Mouse (Mus musculus) lung, embryonic 15.5 days (tissue): Measurements from ENCODE around the gene Brk1. TPM values are rescaled to one million over a fixed set of nuclear protein-coding genes. Genes with fewer than 3 reads are reported as not detected.

Source experiments
- ATAC-seq: fragments of 200-750 bp; cut with Nextera tagmentation; 2 replicates; pipeline ENCODE4 v1.8.0; 2017; ENCODE audit warnings: moderate number of reproducible peaks, borderline replicate concordance; ENCODE audit not compliant: low FRiP score, low TSS enrichment; ENCODE audit errors: extremely low read depth
- H3K27ac ChIP-seq: fragments of 300-500 bp; sonication (generic); 2 replicates; pipeline ENCODE4 v1.5.1; 2015; ENCODE audit warnings: moderate library complexity, mild to moderate bottlenecking, inconsistent platforms
- H3K27me3 ChIP-seq: fragments of 300-500 bp; sonication (generic); 2 replicates; pipeline ENCODE4 v1.6.1; 2015; ENCODE audit warnings: inconsistent platforms
- H3K36me3 ChIP-seq: fragments of 300-500 bp; sonication (generic); 2 replicates; pipeline ENCODE4 v1.6.1; 2015; ENCODE audit warnings: inconsistent platforms
- H3K4me1 ChIP-seq: fragments of 300-500 bp; sonication (generic); 2 replicates; pipeline ENCODE4 v1.6.1; 2015; ENCODE audit warnings: inconsistent platforms
- H3K4me2 ChIP-seq: fragments of 300-500 bp; sonication (generic); 2 replicates; pipeline ENCODE4 v1.6.1; 2015; ENCODE audit warnings: inconsistent platforms, mild to moderate bottlenecking, moderate library complexity
- H3K4me3 ChIP-seq: fragments of 300-500 bp; sonication (generic); 2 replicates; pipeline ENCODE4 v1.5.1; 2015; ENCODE audit warnings: mild to moderate bottlenecking, inconsistent platforms
- H3K9ac ChIP-seq: fragments of 300-500 bp; sonication (generic); 2 replicates; pipeline ENCODE4 v1.6.1; 2015; ENCODE audit warnings: inconsistent platforms
- H3K9me3 ChIP-seq: fragments of 300-500 bp; sonication (generic); 2 replicates; pipeline ENCODE4 v1.6.1; 2016; ENCODE audit warnings: inconsistent platforms
- WGBS: fragments of 180-500 bp; shearing (Covaris S2); methylation state at CpG from one replicate; pipeline ENCODE4 v1.1.7; 2015; 5-methylcytosine and 5-hydroxymethylcytosine counted together
- polyA plus RNA-seq: library from polyadenylated mRNA; unstranded; fragments of >200 nt; fragmentation: Nextera tagmentation; extraction: Ambion mirVana; gene quantifications from 2 replicates; pipeline ENCODE4 v1.2.1, GENCODE M21; 2015

Brk1 gene
- polyA plus RNA-seq, 1 experiment from 2014 or later: 224 TPM

DNA sequence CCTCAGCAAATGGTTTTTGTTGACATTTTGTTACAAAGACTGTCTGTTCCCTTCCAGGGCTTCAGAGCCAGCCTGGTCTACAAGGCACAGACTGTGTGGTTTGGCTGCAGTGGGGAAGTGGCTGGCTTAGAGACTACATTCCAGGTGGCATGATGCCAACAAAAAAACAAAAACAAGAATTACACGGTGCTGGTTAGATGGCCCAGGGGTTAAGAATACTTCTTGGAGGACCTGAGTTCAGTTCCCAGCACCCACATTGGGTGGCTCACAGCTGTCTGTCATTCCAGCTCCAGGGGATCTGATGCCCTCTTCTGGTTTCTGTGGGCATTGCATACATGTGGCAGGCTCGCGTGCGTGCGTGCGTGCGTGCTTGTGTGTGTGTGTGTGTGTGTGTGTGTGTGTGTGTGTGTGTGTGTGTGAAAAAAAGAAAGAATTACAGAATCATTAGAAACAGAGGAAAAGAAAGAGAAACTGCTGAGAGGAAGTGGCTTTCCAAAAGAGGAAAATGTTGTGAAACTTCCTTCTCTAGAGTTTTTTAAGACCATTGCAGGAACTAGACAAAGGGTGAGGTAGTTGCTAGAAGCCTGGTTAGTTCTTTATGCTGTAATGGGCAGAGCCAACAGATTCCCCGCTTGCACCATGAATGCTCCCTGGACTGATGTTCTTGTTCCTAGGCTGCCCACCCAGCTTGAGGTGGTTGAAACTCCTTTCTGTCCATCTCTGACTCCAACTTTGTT, 58.6 kb downstream of the Brk1 start:
- Histone ChIP-seq H3K4me3 (no peak overlapping the region), H3K27me3 (no peaks in the 10 kb centered on the region), H3K36me3 (no peaks in the 10 kb centered on the region), H3K4me1 (peaks cover 14% of the 10 kb centered on the region; the same call in 1 of the 2 replicates), H3K4me2 (no peak overlapping the region), H3K9me3 (no peaks in the 10 kb centered on the region), H3K9ac (no peak overlapping the region), H3K27ac (no peak overlapping the region)
- WGBS: 91% methylated on average over 8 of the region's 8 CpGs
- no peak for ATAC-seq

GRCm38 (mm10) chr6:113664305-113664704, 59.7 kb downstream of the Brk1 start:
- H3K4me2 ChIP-seq: no peak overlapping the region
- H3K4me3 ChIP-seq: no peak overlapping the region
- no peak for ATAC-seq
- no peak overlapping the region for H3K9ac ChIP-seq
- H3K9me3 ChIP-seq: no peaks in the 10 kb centered on the region
- no peaks in the 10 kb centered on the region for H3K27me3 ChIP-seq
- peaks cover 21% of the 10 kb centered on the region for H3K4me1 ChIP-seq
- 80% methylated on average over 7 of the region's 7 CpGs for WGBS
- no peaks in the 10 kb centered on the region for H3K36me3 ChIP-seq
- H3K27ac ChIP-seq: no peak overlapping the region

Other genes starting within 250 kb of the Brk1 start
- 53.1 and 54.6 TPM in 2 replicates for gene Tada3, start 226.9 kb upstream of the Brk1 start, polyA plus RNA-seq
- 399 and 412 TPM in 2 replicates for gene Arpc4, start 226.7 kb upstream of the Brk1 start, polyA plus RNA-seq
- gene Ttll3, start 215.5 kb upstream of the Brk1 start, polyA plus RNA-seq: 3.0 and 3.9 TPM in 2 replicates
- gene Rpusd3, start 185.4 kb upstream of the Brk1 start, polyA plus RNA-seq: 19.1 and 20.9 TPM in 2 replicates
- gene Cidec, start 169.0 kb upstream of the Brk1 start, polyA plus RNA-seq: not detected in 2 replicates
- 77.1 and 82.8 TPM in 2 replicates for gene Jagn1, start 162.2 kb upstream of the Brk1 start, polyA plus RNA-seq
- gene Il17re, start 146.3 kb upstream of the Brk1 start, polyA plus RNA-seq: 19.5 and 23.5 TPM in 2 replicates
- gene Il17rc, start 133.3 kb upstream of the Brk1 start, polyA plus RNA-seq: 19.1 and 20.2 TPM in 2 replicates
- gene Creld1, start 121.5 kb upstream of the Brk1 start, polyA plus RNA-seq: 33.1 and 36.3 TPM in 2 replicates
- gene Prrt3, start 102.8 kb upstream of the Brk1 start, polyA plus RNA-seq: 0.17 and 0.21 TPM in 2 replicates
- gene Emc3, start 73.1 kb upstream of the Brk1 start, polyA plus RNA-seq: 101 and 103 TPM in 2 replicates
- 13.3 and 14.6 TPM in 2 replicates for gene Fancd2, start 73.1 kb upstream of the Brk1 start, polyA plus RNA-seq
- gene Fancd2os, start 4.1 kb upstream of the Brk1 start, polyA plus RNA-seq: not detected in 2 replicates
- 41.0 and 45.8 TPM in 2 replicates for gene Vhl, start 19.2 kb downstream of the Brk1 start, polyA plus RNA-seq
- gene Irak2, start 33.7 kb downstream of the Brk1 start, polyA plus RNA-seq: 5.2 and 6.4 TPM in 2 replicates
- 0.37 and 0.67 TPM in 2 replicates for gene Tatdn2, start 92.3 kb downstream of the Brk1 start, polyA plus RNA-seq
- 0.72 TPM in 1 of 2 replicates, not detected in the other for gene Ghrl, start 115.1 kb downstream of the Brk1 start, polyA plus RNA-seq
- 275 and 278 TPM in 2 replicates for gene Sec13, start 136.0 kb downstream of the Brk1 start, polyA plus RNA-seq